Mouse (Mus musculus) gastrocnemius, postnatal 25 days (tissue): Measurements from ENCODE around the gene Lifr. TPM values are rescaled to one million over a fixed set of nuclear protein-coding genes. Genes with fewer than 3 reads are reported as not detected.

Experiments used
- DNase-seq: peaks from one replicate; pipeline ENCODE4 v3.0.0; 2022
- total RNA-seq, 2 experiments: library from RNA; stranded (reverse); gene quantifications; 1 replicate in 1 of 2; 2 replicates in 1 of 2; pipeline ENCODE4 v1.2.3; 2021

Lifr gene
- total RNA-seq, 2 experiments from 2014 or later: 42.5 to 44.6 TPM

- DNase-seq: no peak
These were observed 67.2 kb downstream of the Lifr start for GRCm38 (mm10) chr15:7157658-7158057.

- no peak for DNase-seq
These were observed 69.5 kb downstream of the Lifr start for GRCm38 (mm10) chr15:7159869-7160268.

GRCm38 (mm10) chr15:7160321-7160720, 69.9 kb downstream of the Lifr start:
- no peak for DNase-seq

GRCm38 (mm10) chr15:7163851-7164250, 73.4 kb downstream of the Lifr start:
- no peak for DNase-seq

- DNase-seq: no peak
These were observed 76.3 kb downstream of the Lifr start for GRCm38 (mm10) chr15:7166735-7167134.

- DNase-seq: no peak
These were observed 77.0 kb downstream of the Lifr start for GRCm38 (mm10) chr15:7167238-7167905.

GRCm38 (mm10) chr15:7167906-7168532, 77.6 kb downstream of the Lifr start:
- no peak for DNase-seq

- no peak for DNase-seq
These were observed 82.5 kb downstream of the Lifr start for GRCm38 (mm10) chr15:7172875-7173274.

- DNase-seq: no peak
These were observed 82.9 kb downstream of the Lifr start for GRCm38 (mm10) chr15:7173346-7173745.

- no peak for DNase-seq
These were observed 83.4 kb downstream of the Lifr start for GRCm38 (mm10) chr15:7173776-7174175.

- DNase-seq: no peak
These were observed 90.2 kb downstream of the Lifr start for GRCm38 (mm10) chr15:7180576-7180975.

- DNase-seq: no peak
These were observed 97.3 kb downstream of the Lifr start for GRCm38 (mm10) chr15:7187682-7188081.

- DNase-seq: no peak
These were observed 99.5 kb downstream of the Lifr start for GRCm38 (mm10) chr15:7189678-7190454.

- DNase-seq: no peak
These were observed 100.7 kb downstream of the Lifr start for GRCm38 (mm10) chr15:7191074-7191473.

- DNase-seq: no peak
These were observed 102.2 kb downstream of the Lifr start for GRCm38 (mm10) chr15:7192582-7192981.

- no peak for DNase-seq
These were observed 103.8 kb downstream of the Lifr start for GRCm38 (mm10) chr15:7194147-7194720.

GRCm38 (mm10) chr15:7194748-7195221, 104.4 kb downstream of the Lifr start:
- no peak for DNase-seq

- no peak for DNase-seq
These were observed 107.4 kb downstream of the Lifr start for GRCm38 (mm10) chr15:7197652-7198445.

- DNase-seq: no peak
These were observed 108.4 kb downstream of the Lifr start for GRCm38 (mm10) chr15:7198816-7199215.

GRCm38 (mm10) chr15:7200286-7200685, 109.9 kb downstream of the Lifr start:
- DNase-seq: no peak

GRCm38 (mm10) chr15:7201421-7202380, 111.3 kb downstream of the Lifr start:
- DNase-seq: no peak
